Mouse (Mus musculus) CD8-positive naive resting alpha-beta T cell, adult 57 days (primary cell): ENCODE data around the gene Olfr926. TPM values are rescaled to one million over a fixed set of nuclear protein-coding genes. Genes with fewer than 3 reads are reported as not detected.

Source experiments
- total RNA-seq: library from RNA; stranded (reverse); gene quantifications from one replicate; pipeline ENCODE4 v1.2.4, GENCODE M21; 2023

The Olfr926 gene
- total RNA-seq = not detected

GRCm38 (mm10) chr9:38876826-38877225, at the start of gene Olfr926:
Gene Olfr926, plus strand, starts transcription at chr9:38877126.

DNA sequence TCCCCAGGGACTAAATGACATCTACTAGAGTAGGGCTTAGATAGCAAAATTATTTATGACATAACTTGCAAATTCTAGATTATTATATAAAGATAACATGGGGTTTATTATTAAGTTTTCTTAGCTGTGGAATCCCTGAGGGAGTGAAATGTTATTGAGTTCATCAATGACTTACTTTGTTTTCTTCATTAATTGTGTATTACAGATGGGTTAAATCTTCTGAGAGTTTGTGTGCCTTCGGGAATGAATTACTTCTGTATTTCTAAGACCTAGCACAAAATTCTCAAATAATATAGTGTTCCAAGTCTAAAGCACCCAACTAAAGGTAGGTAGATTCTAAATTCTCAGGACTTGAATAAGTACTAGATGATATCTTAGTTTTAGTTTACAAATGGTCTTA, 32.8 kb upstream of the Olfr926 start, which contains the start of gene Olfr924:
TSS of gene Olfr924 (plus strand) at position 301 of the 400 bp plus-strand sequence.

GRCm38 (mm10) chr9:38854760-38855159, 22.2 kb upstream of the Olfr926 start, which contains the start of gene Olfr26:
Gene Olfr26, plus strand, starts transcription at chr9:38855060.

Other genes starting within 250 kb of the Olfr926 start
- not detected for gene Olfr916, start 217.3 kb upstream of the Olfr926 start, total RNA-seq
- not detected for gene Olfr917, start 211.3 kb upstream of the Olfr926 start, total RNA-seq
- not detected for gene Olfr918, start 202.5 kb upstream of the Olfr926 start, total RNA-seq
- not detected for gene Olfr919, start 173.5 kb upstream of the Olfr926 start, total RNA-seq
- 6.0 TPM for gene Vwa5a, start 158.9 kb upstream of the Olfr926 start, total RNA-seq
- 0.09 TPM for gene Olfr920, start 124.8 kb upstream of the Olfr926 start, total RNA-seq
- gene Olfr921, start 104.1 kb upstream of the Olfr926 start, total RNA-seq = not detected
- not detected for gene Olfr922, start 62.5 kb upstream of the Olfr926 start, total RNA-seq
- not detected for gene Olfr923, start 50.6 kb upstream of the Olfr926 start, total RNA-seq
- gene Olfr924, start 32.7 kb upstream of the Olfr926 start, total RNA-seq = not detected
- not detected for gene Olfr26, start 22.1 kb upstream of the Olfr926 start, total RNA-seq
- gene Olfr930, start 52.7 kb downstream of the Olfr926 start, total RNA-seq = not detected
- gene Olfr933, start 95.2 kb downstream of the Olfr926 start, total RNA-seq = not detected
- gene Olfr934, start 111.2 kb downstream of the Olfr926 start, total RNA-seq = not detected
- not detected for gene Olfr935, start 122.6 kb downstream of the Olfr926 start, total RNA-seq
- not detected for gene Olfr146, start 146.3 kb downstream of the Olfr926 start, total RNA-seq
- gene Olfr937, start 187.8 kb downstream of the Olfr926 start, total RNA-seq = not detected
- gene Olfr938, start 201.8 kb downstream of the Olfr926 start, total RNA-seq = not detected